Mouse (Mus musculus) heart, postnatal 0 days (tissue): Measurements from ENCODE around the gene Pin4.

Source experiments
- CTCF ChIP-seq: IDR thresholded peaks from 2 replicates; pipeline ENCODE4 v1.5.1; 2016; ENCODE audit warnings: antibody characterized with exemption, control low read depth, low read depth
- EP300 ChIP-seq: IDR thresholded peaks from 2 replicates; pipeline ENCODE4 v1.6.1; 2016; ENCODE audit warnings: antibody characterized with exemption, low read depth

- TF ChIP-seq CTCF (no peak), EP300 (no peak)
Measured at GRCm38 (mm10) chrX:102076886-102077765, 42.1 kb upstream of the Pin4 start.
